Mouse (Mus musculus) heart, postnatal 0 days (tissue): ENCODE measurements around the gene Dnajc7. TPM values are rescaled to one million over a fixed set of nuclear protein-coding genes. Genes with fewer than 3 reads are reported as not detected.

Experiments
- ATAC-seq: fragments of 200-750 bp; cut with Nextera tagmentation; 2 replicates; pipeline ENCODE4 v1.8.0; 2017; ENCODE audit warnings: low read depth, moderate number of reproducible peaks, moderate library complexity; ENCODE audit not compliant: insufficient read depth
- DNase-seq: peaks from one replicate; pipeline ENCODE4 v3.0.0-alpha.2; 2016; ENCODE audit warnings: low spot score
- H3K27ac ChIP-seq: fragments of 300-500 bp; sonication (generic); 2 replicates; pipeline ENCODE4 v1.5.1; 2014; ENCODE audit warnings: low read depth, mild to moderate bottlenecking
- H3K27me3 ChIP-seq: fragments of 300-500 bp; sonication (generic); 2 replicates; pipeline ENCODE4 v1.6.1; 2014; ENCODE audit warnings: low read length, mixed read lengths; ENCODE audit not compliant: control insufficient read depth, insufficient read depth
- H3K36me3 ChIP-seq: fragments of 300-500 bp; sonication (generic); replicated peaks from 2 replicates; pipeline ENCODE4 v1.6.1; 2014; ENCODE audit warnings: low read length, mixed read lengths; ENCODE audit not compliant: control insufficient read depth, insufficient read depth
- H3K4me1 ChIP-seq: fragments of 300-500 bp; sonication (generic); 2 replicates; pipeline ENCODE4 v1.6.1; 2014; ENCODE audit warnings: antibody characterized with exemption; ENCODE audit not compliant: control insufficient read depth, insufficient read depth
- H3K4me2 ChIP-seq: fragments of 300-500 bp; sonication (generic); 2 replicates; pipeline ENCODE4 v1.6.1; 2014; ENCODE audit warnings: low read depth, mild to moderate bottlenecking, low read length, moderate library complexity
- H3K4me3 ChIP-seq: fragments of 300-500 bp; sonication (generic); 2 replicates; pipeline ENCODE4 v1.5.1; 2014; ENCODE audit warnings: low read depth, low read length
- H3K9ac ChIP-seq: fragments of 300-500 bp; sonication (generic); replicated peaks from 2 replicates; pipeline ENCODE4 v1.6.1; 2014; ENCODE audit warnings: low read depth, low read length, mixed read lengths
- H3K9me3 ChIP-seq: fragments of 300-500 bp; sonication (generic); replicated peaks from 2 replicates; pipeline ENCODE4 v1.6.1; 2016; ENCODE audit warnings: low read length; ENCODE audit not compliant: control insufficient read depth
- CTCF ChIP-seq: IDR thresholded peaks from 2 replicates; pipeline ENCODE4 v1.5.1; 2016; ENCODE audit warnings: antibody characterized with exemption, control low read depth, low read depth
- EP300 ChIP-seq: IDR thresholded peaks from 2 replicates; pipeline ENCODE4 v1.6.1; 2016; ENCODE audit warnings: antibody characterized with exemption, low read depth
- WGBS: fragments of 180-500 bp; shearing (Covaris S2); extraction: QIAGEN DNeasy Blood & Tissue Kit; methylation state at CpG from one replicate; pipeline ENCODE4 v1.1.7; 2014; 5-methylcytosine and 5-hydroxymethylcytosine counted together
- polyA plus RNA-seq: library from polyadenylated mRNA; unstranded; fragments of >200 nt; fragmentation: Nextera tagmentation; extraction: Ambion mirVana; gene quantifications from 2 replicates; pipeline ENCODE4 v1.2.1, GENCODE M21; 2015
- total RNA-seq: library from RNA; depleted of rRNA; stranded (reverse); fragments of >200 nt; gene quantifications from 2 replicates; pipeline ENCODE4 v1.2.3, GENCODE M21; 2014; ENCODE audit warnings: low replicate concordance

Dnajc7 gene
- total and polyA plus RNA-seq, 2 experiments from 2014 or later: 98.5 to 173 TPM

DNA sequence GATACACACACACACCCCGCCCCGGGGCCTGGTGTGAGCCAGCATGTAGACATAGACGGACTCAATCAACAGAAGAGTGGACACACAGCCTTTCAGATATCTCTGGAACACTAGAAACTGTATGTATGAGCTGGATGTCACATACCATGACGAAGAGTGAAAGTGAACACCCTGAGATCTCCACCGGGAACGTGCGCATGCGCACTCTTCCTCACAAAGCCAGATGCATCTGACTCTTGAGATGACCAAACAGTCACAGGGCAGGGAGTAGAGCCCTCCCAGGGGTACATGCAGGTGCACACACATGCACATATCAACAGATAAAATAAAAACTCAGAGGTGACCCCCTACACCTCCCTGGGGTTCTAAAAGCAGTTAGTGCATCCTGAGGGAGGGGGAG is 28.4 kb upstream of the Dnajc7 start:
- Histone ChIP-seq H3K4me2 (no peak overlapping the region), H3K36me3 (no peaks in the 10 kb centered on the region), H3K9me3 (no peaks in the 10 kb centered on the region), H3K27me3 (peaks cover 33% of the 10 kb centered on the region), H3K27ac (no peak overlapping the region), H3K4me3 (no peak overlapping the region), H3K9ac (no peak overlapping the region), H3K4me1 (no peaks in the 10 kb centered on the region)
- no peak for DNase-seq
- no peak for TF ChIP-seq CTCF
- TF ChIP-seq EP300: no peak
- WGBS: 83% methylated on average over 8 of the region's 8 CpGs
- no peak for ATAC-seq

DNA sequence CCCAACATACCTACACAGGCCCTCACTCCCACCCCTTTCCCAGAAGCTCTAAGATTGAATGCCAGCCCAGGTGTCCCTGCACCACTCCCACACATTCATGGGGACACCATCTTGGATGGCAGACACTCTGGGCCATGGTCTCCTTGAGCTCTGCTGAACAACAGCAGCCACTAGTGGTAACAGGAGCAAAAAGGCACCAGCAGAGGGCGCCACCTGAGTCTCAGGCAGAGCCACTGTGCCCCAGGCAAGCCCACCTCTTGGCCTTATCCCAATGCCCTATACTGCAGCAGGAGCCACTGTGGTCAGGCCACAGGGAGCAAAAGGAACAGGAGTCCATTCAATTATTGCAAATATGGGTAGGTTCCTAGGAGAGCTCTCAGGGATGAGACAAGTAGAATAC is 26.3 kb upstream of the Dnajc7 start:
- TF ChIP-seq CTCF (peak; percentile 52), EP300 (no peak)
- H3K27me3 ChIP-seq: peaks cover 27% of the 10 kb centered on the region
- ATAC-seq (0 out of 2 replicates have a peak, but pooled peaks have one; percentile 24), DNase-seq (no peak)
- no peaks in the 10 kb centered on the region for H3K9me3 ChIP-seq
- no peaks in the 10 kb centered on the region for H3K4me1 ChIP-seq
- H3K36me3 ChIP-seq: no peaks in the 10 kb centered on the region
- no peak overlapping the region for H3K4me2 ChIP-seq
- no peak overlapping the region for H3K4me3 ChIP-seq
- WGBS: 4% methylated on average over 1 of the region's 1 CpGs
- H3K9ac ChIP-seq: no peak overlapping the region
- no peak overlapping the region for H3K27ac ChIP-seq

DNA sequence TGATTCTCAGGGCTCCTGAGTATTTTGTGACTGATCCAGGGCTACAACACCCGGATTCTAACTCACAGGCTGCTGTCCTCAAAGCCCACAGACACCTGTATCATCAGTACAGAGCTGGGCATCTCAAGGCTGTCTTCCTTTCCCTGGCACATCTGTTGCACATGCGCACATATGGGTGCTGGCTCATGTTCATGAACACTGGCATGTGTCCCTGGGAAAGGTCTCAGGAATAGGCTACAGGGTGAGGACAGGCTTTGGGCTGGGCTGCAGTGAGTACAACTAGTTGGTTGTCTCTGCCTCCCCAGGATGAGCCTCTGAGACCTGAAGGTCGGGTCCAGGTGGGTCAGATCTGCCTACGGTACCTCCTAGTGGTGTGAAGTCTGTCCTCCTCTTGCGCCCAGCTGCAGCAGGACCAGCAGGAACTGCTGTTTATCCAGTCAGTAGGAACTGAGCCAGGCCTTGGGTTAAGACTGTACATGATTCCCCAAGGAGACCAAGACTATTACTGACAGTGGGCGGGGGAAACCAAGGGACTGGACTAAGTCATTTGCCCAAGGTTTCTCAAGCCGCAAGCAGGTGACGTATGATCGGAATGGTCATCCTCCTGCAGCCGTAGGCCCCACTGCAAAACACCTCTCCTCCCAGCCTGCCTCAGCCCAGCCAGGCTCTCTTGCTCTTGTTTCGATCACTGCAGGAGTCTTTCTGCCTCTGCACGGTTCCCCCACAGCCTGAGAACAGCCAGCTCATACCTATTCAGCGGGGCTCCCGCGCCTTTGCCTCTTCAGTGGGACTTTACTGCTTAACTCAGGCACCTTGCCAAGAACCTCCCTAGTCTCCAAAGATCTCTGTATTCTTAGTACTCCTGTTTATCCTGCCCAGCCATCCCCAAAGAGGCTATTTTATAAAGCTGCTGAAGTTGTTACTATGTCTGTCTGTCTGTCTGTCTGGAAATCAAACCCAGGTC is 23.9 kb upstream of the Dnajc7 start:
- 58% methylated on average over 15 of the region's 15 CpGs for WGBS
- Histone ChIP-seq H3K9ac (no peak overlapping the region), H3K9me3 (no peaks in the 10 kb centered on the region), H3K4me3 (no peak overlapping the region), H3K4me2 (no peak overlapping the region), H3K27ac (no peak overlapping the region), H3K27me3 (peaks cover 28% of the 10 kb centered on the region), H3K36me3 (no peaks in the 10 kb centered on the region), H3K4me1 (0 out of 2 replicates have a peak, but pooled peaks cover 5% of the 10 kb centered on the region)
- no peak for TF ChIP-seq CTCF
- TF ChIP-seq EP300: no peak
- ATAC-seq (no peak), DNase-seq (no peak)

DNA sequence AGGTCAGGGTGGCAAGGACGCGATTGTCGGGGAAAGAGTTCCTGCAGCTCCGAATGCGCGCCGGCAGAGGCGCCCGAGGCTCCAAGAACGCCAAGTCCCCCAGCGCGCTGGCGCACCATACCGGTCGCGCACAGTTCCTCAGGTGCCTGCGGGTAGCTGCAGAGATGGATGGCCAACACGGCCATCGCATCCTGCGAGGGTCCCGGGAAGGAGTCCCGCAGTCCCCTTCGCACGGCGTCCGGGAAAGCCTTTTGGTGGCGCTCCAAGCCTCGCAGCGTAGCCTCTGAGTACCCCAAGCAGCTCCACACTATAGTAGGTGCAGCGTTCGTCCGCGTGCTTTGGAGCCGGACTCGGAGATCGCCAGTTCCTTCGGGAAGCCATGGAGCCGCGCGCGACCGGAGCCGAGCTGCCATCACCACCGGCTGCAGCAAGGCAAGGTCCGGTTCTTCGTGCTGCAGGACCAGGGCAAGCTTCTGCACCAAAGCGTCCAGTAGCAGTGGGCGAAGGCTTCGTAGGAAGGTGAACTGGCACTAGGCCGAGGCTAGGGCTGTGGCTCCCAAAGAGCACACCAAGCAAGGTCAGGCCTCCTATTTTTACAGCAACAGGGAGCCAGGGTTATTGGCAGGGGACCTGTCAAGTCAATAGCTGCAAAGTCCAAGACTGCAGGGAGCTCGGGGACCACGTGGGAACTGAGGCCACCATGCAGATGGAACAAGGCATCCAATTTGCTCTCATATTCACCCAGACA is 20.4 kb upstream of the Dnajc7 start:
- DNase-seq: peak; percentile 53
- no peak overlapping the region for H3K27ac ChIP-seq
- peaks cover 23% of the 10 kb centered on the region for H3K27me3 ChIP-seq
- H3K4me1 ChIP-seq: 0 out of 2 replicates have a peak, but pooled peaks cover 5% of the 10 kb centered on the region
- no peak overlapping the region for H3K9ac ChIP-seq
- peak overlapping the region; percentile 56 for H3K4me2 ChIP-seq
- WGBS: 9% methylated on average over 52 of the region's 52 CpGs
- peak; percentile 64 for ATAC-seq
- TF ChIP-seq CTCF (peak; percentile 49), EP300 (no peak)
- peak overlapping the region; percentile 29 for H3K4me3 ChIP-seq
- no peaks in the 10 kb centered on the region for H3K36me3 ChIP-seq
- no peaks in the 10 kb centered on the region for H3K9me3 ChIP-seq

DNA sequence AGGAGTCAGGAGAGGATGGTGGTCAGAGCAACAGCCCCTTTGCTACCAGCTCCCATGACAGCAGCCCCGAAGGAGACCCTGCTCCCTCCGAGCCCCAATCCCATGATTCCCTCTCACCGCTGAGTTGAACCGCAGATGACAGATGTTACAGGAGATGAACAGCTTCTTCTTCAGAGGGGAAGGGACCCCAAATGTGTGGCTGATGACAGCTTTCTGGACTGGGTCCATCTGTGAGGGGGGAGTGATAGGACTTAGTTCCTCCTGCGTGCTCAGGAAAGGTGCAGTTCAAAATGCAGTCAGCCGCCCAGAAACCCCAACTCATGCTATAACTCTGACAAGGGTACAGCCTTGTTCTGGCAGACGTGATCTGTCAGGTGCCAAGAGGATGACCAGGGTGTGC is 14.6 kb upstream of the Dnajc7 start:
- no peak overlapping the region for H3K4me2 ChIP-seq
- no peak for DNase-seq
- H3K27ac ChIP-seq: no peak overlapping the region
- no peaks in the 10 kb centered on the region for H3K4me1 ChIP-seq
- H3K36me3 ChIP-seq: no peaks in the 10 kb centered on the region
- no peak overlapping the region for H3K4me3 ChIP-seq
- H3K27me3 ChIP-seq: 0 out of 2 replicates have a peak, but pooled peaks cover 7% of the 10 kb centered on the region
- H3K9ac ChIP-seq: no peak overlapping the region
- TF ChIP-seq EP300 (no peak), CTCF (no peak)
- ATAC-seq: no peak
- no peaks in the 10 kb centered on the region for H3K9me3 ChIP-seq
- WGBS: 55% methylated on average over 7 of the region's 7 CpGs
